Mouse (Mus musculus) cerebellum, adult 9-11 months (tissue): ENCODE results near the gene AI467606.
A peak's percentile ranks its signal among the peaks of the same experiment; 100 is the strongest.

Experiments
- DNase-seq: peaks from one replicate; pipeline ENCODE4 v3.0.0; 2022

AI467606 gene

GRCm38 (mm10) chr7:127096456-127096855 lies 5.3 kb downstream of the AI467606 start:
- DNase-seq: no peak

- DNase-seq: no peak
These were observed 7.4 kb downstream of the AI467606 start for GRCm38 (mm10) chr7:127098521-127098920.

- DNase-seq: no peak
These were observed 7.8 kb downstream of the AI467606 start for GRCm38 (mm10) chr7:127098950-127099349.

- DNase-seq: no peak
These were observed 8.4 kb downstream of the AI467606 start for GRCm38 (mm10) chr7:127099528-127099927.

GRCm38 (mm10) chr7:127101451-127102016 lies 10.4 kb downstream of the AI467606 start:
- DNase-seq: no peak

- DNase-seq: no peak
These were observed 11.0 kb downstream of the AI467606 start for GRCm38 (mm10) chr7:127102148-127102547.

GRCm38 (mm10) chr7:127103960-127104359 lies 12.8 kb downstream of the AI467606 start:
- peak; percentile 35 for DNase-seq

- peak; percentile 92 for DNase-seq
These were observed 13.6 kb downstream of the AI467606 start for GRCm38 (mm10) chr7:127104560-127105332.

GRCm38 (mm10) chr7:127105551-127105950 lies 14.4 kb downstream of the AI467606 start:
- peak; percentile 20 for DNase-seq

GRCm38 (mm10) chr7:127110239-127111007 lies 19.3 kb downstream of the AI467606 start:
- DNase-seq: peak; percentile 84

- DNase-seq: peak; percentile 57
These were observed 20.3 kb downstream of the AI467606 start for GRCm38 (mm10) chr7:127111461-127111860.

- DNase-seq: no peak
These were observed 21.2 kb downstream of the AI467606 start for GRCm38 (mm10) chr7:127112251-127112841.

- no peak for DNase-seq
These were observed 21.9 kb downstream of the AI467606 start for GRCm38 (mm10) chr7:127112921-127113597.

GRCm38 (mm10) chr7:127113614-127114259 lies 22.6 kb downstream of the AI467606 start:
- DNase-seq: no peak

- DNase-seq: no peak
These were observed 23.8 kb downstream of the AI467606 start for GRCm38 (mm10) chr7:127114920-127115319.

GRCm38 (mm10) chr7:127116331-127116935 lies 25.3 kb downstream of the AI467606 start:
- no peak for DNase-seq

- DNase-seq: no peak
These were observed 26.8 kb downstream of the AI467606 start for GRCm38 (mm10) chr7:127117948-127118347.

GRCm38 (mm10) chr7:127118671-127119445 lies 27.7 kb downstream of the AI467606 start:
- DNase-seq: no peak

GRCm38 (mm10) chr7:127121061-127121910 lies 30.1 kb downstream of the AI467606 start:
- DNase-seq: no peak

- DNase-seq: no peak
These were observed 30.7 kb downstream of the AI467606 start, which contains the start of gene Qprt for GRCm38 (mm10) chr7:127121911-127122270. Gene Qprt, minus strand, starts transcription at chr7:127122226.
